ENCODE assay signal across 7 mouse cellular contexts in the genomic region with DNA sequence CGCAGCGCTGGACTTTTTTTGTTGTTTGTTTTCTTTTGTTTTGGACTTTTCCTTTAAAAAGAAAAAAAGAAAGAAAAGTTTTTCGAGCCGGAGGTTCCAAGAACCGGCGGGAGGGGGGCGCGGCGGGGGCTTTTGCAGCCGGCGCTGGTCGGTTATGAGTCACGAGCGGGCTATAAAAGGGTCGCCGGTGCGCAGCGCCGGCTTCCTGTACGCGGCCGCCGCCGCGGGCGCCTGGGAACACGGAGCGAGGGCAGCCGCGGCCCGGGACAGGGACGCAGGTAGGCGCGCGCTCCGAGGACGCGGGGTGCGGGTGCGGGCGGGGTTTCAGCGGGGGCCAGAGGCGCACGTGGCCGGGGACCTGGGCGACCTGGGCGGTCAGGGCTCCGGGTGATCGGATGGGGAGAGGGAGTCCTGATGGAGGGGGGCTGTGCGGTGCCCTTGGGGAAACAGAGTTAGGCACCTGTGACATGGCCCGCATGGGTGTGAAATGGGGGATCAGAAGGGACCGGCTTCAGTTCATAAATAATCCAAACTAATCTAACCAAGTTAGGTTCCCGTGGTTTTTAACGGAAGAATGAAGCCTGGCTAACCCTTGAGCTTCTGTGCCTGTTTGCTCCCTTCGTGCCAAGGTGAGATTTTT. TPM values are rescaled to one million over a fixed set of nuclear protein-coding genes. Genes with fewer than 3 reads are reported as not detected.
DNase-seq lines count a peak whose midpoint lies in the region; ATAC-seq and TF ChIP-seq lines count a peak whose summit lies in the region.

No protein-coding gene starts in this region.

- no peaks in the 10 kb centered on the region for H3K36me3 ChIP-seq in heart, adult 2 months (ENCODE audit: control insufficient read depth, insufficient read depth, low read length)
- no peaks in the 10 kb centered on the region for H3K36me3 ChIP-seq in kidney, adult 2 months (ENCODE audit: control insufficient read depth, insufficient read depth, low read length)
- no peaks in the 10 kb centered on the region for H3K36me3 ChIP-seq in lung, postnatal 0 days (ENCODE audit: insufficient read depth, low read length)

- ATAC-seq in Patski, result peak; percentile 92
- ATAC-seq in common myeloid progenitor, adult 5-6 weeks (replicated peaks; ENCODE audit: low read depth, poor library complexity, severe bottlenecking), result peak; percentile 37
- ATAC-seq in lung, postnatal 0 days, result peak; percentile 90

- no peak for TF ChIP-seq EP300 in heart, adult 2 months (IDR thresholded peaks at IDR 0.05; ENCODE audit: insufficient read depth, low read depth, low read length)
- no peak for TF ChIP-seq EP300 in lung, postnatal 0 days (IDR thresholded peaks at IDR 0.05)

- peak overlapping the region; percentile 64 for H3K9ac ChIP-seq in heart, adult 2 months (ENCODE audit: low read depth, low read length)
- H3K9ac ChIP-seq in lung, postnatal 0 days (replicated peaks; ENCODE audit: low read depth), result peak overlapping the region; percentile 36

- no peak for TF ChIP-seq CTCF in Patski (IDR thresholded peaks at IDR 0.05)
- no peak for TF ChIP-seq CTCF in heart, adult 2 months (IDR thresholded peaks at IDR 0.05)
- no peak for TF ChIP-seq CTCF in kidney, adult 2 months (conservative IDR thresholded peaks at IDR 0.05; ENCODE audit: insufficient read depth, insufficient read length, low read depth, low read length)
- no peak for TF ChIP-seq CTCF in lung, postnatal 0 days (IDR thresholded peaks at IDR 0.05)

- peak overlapping the region; percentile 65 for H3K27ac ChIP-seq in heart, adult 2 months
- H3K27ac ChIP-seq in kidney, adult 2 months (ENCODE audit: insufficient read depth, low read depth, low read length), result no peak overlapping the region
- no peak overlapping the region for H3K27ac ChIP-seq in lung, postnatal 0 days (ENCODE audit: low read length)

- DNase-seq in Patski (ENCODE audit: low read depth, low spot score), result peak; percentile 24
- peak; percentile 70 to 73 for DNase-seq in heart, adult 2 months
- peak; percentile 62 for DNase-seq in kidney, adult 2 months
- DNase-seq in lung, postnatal 0 days (ENCODE audit: low spot score), result peak; percentile 70
- DNase-seq in ovary, postnatal 10 days (ENCODE audit: low spot score), result peak; percentile 7
- DNase-seq in urinary bladder, postnatal 10 days (ENCODE audit: low spot score), result peak; percentile 11

- no peaks in the 10 kb centered on the region for H3K9me3 ChIP-seq in lung, postnatal 0 days (ENCODE audit: low read length)

- peak overlapping the region; percentile 93 for H3K4me2 ChIP-seq in lung, postnatal 0 days (replicated peaks; ENCODE audit: low read depth, low read length)

- POLR2A ChIA-PET in Patski (lab: Charles Lee), result no interaction called here

- no peaks in the 10 kb centered on the region for H3K4me1 ChIP-seq in heart, adult 2 months (ENCODE audit: control insufficient read depth, insufficient read depth, low read length)
- H3K4me1 ChIP-seq in kidney, adult 2 months (ENCODE audit: control insufficient read depth, insufficient read depth, low read length), result no peaks in the 10 kb centered on the region
- no peaks in the 10 kb centered on the region for H3K4me1 ChIP-seq in lung, postnatal 0 days (ENCODE audit: insufficient read depth, low read depth, low read length)

- WGBS in heart, adult 2 months, result under 1% methylated on average over 55 of the region's 55 CpGs
- under 1% methylated on average over 55 of the region's 55 CpGs for WGBS in kidney, adult 2 months
- WGBS in lung, postnatal 0 days, result under 1% methylated on average over 55 of the region's 55 CpGs

- H3K79me2 ChIP-seq in heart, adult 2 months (replicated peaks; ENCODE audit: control insufficient read depth, insufficient read depth, low read length), result no peaks in the 10 kb centered on the region

- CTCF ChIA-PET in Patski (lab: Charles Lee), result no interaction called here

- H3K4me3 ChIP-seq in heart, adult 2 months, result peak overlapping the region; percentile 63
- peak overlapping the region; percentile 61 for H3K4me3 ChIP-seq in kidney, adult 2 months (ENCODE audit: insufficient read depth, low read depth, low read length)
- peak overlapping the region; percentile 48 for H3K4me3 ChIP-seq in lung, postnatal 0 days (ENCODE audit: low read depth, low read length)

- in situ Hi-C loops in Patski (cut with MboI; ENCODE audit: low pct_unique_long_range_greater_than_20kb), result no loop called here

- no peaks in the 10 kb centered on the region for H3K27me3 ChIP-seq in Patski
- H3K27me3 ChIP-seq in heart, adult 2 months (ENCODE audit: control insufficient read depth, insufficient read depth, low read length), result no peaks in the 10 kb centered on the region
- no peaks in the 10 kb centered on the region for H3K27me3 ChIP-seq in kidney, adult 2 months (replicated peaks; ENCODE audit: control insufficient read depth, insufficient read depth, low read length)
- H3K27me3 ChIP-seq in lung, postnatal 0 days (replicated peaks; ENCODE audit: insufficient read depth, low read length), result peaks cover 4% of the 10 kb centered on the region; the same call in 1 of the 2 replicates

- TF ChIP-seq POLR2A in heart, adult 2 months (IDR thresholded peaks at IDR 0.05; ENCODE audit: insufficient read depth, low read depth, low read length), result 0 out of 2 replicates have a peak, but pooled peaks have one; percentile 11
- no peak for TF ChIP-seq POLR2A in kidney, adult 2 months (IDR thresholded peaks at IDR 0.05; ENCODE audit: low read depth, low read length)

- intact Hi-C loops in heart, adult 2 months (cut with DNase I), result no loop called here

RNA-seq across cellular contexts. Expression of gene Mrpl39, which starts 32.3 kb away (rescaled TPM):
- 43.8 TPM for polyA plus RNA-seq in Patski (2021)
- 54.5 and 56.5 TPM in 2 replicates for total RNA-seq in common myeloid progenitor, adult 5-6 weeks (2017)
- 10 to 100 TPM; 37.7 to 42.4 TPM for total RNA-seq in heart, adult 2 months (2021)
- polyA plus RNA-seq in heart, adult 2 months (2012; rRNA removed), result 24.0 and 34.8 TPM in 2 replicates
- polyA plus RNA-seq in kidney, adult 2 months (2012; rRNA removed), result 26.6 and 34.1 TPM in 2 replicates
- polyA plus RNA-seq in lung, postnatal 0 days (2015; fragmentation: Nextera tagmentation; extraction: Ambion mirVana), result 27.0 and 29.4 TPM in 2 replicates

Comparison
In these comparisons a context has a peak if more than half of its experiments do, and no peak if none do; other contexts are left out.
1. ATAC-seq: peak in every context shown above with its lines; median percentile 92 in Patski; 90 in lung, postnatal 0 days; 37 in common myeloid progenitor, adult 5-6 weeks.
2. DNase-seq: peak in every context shown above with its lines; median percentile 72 in heart, adult 2 months; 70 in lung, postnatal 0 days; 62 in kidney, adult 2 months; 24 in Patski; 11 in urinary bladder, postnatal 10 days; 7 in ovary, postnatal 10 days.